Mouse (Mus musculus) kidney, embryonic 14.5 days (tissue): ENCODE data around the gene Tmem198. TPM values are rescaled to one million over a fixed set of nuclear protein-coding genes. Genes with fewer than 3 reads are reported as not detected.
A peak's percentile ranks its signal among the peaks of the same experiment; 100 is the strongest.

Source experiments
- ATAC-seq: fragments of 200-750 bp; cut with Nextera tagmentation; 2 replicates; pipeline ENCODE4 v1.8.0; 2017; ENCODE audit warnings: moderate number of reproducible peaks, mild to moderate bottlenecking, moderate TSS enrichment, moderate library complexity; ENCODE audit not compliant: low FRiP score, low TSS enrichment
- H3K27ac ChIP-seq: fragments of 300-500 bp; sonication (generic); 2 replicates; pipeline ENCODE4 v1.5.1; 2014; ENCODE audit warnings: low read depth, mild to moderate bottlenecking, low read length, moderate library complexity, mixed read lengths
- H3K27me3 ChIP-seq: fragments of 300-500 bp; sonication (generic); 2 replicates; pipeline ENCODE4 v1.6.1; 2014; ENCODE audit warnings: mild to moderate bottlenecking, low read length; ENCODE audit not compliant: control insufficient read depth, insufficient read depth
- H3K36me3 ChIP-seq: fragments of 300-500 bp; sonication (generic); 2 replicates; pipeline ENCODE4 v1.6.1; 2014; ENCODE audit warnings: low read length, mixed read lengths; ENCODE audit not compliant: control insufficient read depth, insufficient read depth
- H3K4me1 ChIP-seq: fragments of 300-500 bp; sonication (generic); 2 replicates; pipeline ENCODE4 v1.6.1; 2014; ENCODE audit warnings: low read length, mixed read lengths; ENCODE audit not compliant: control insufficient read depth, insufficient read depth
- H3K4me2 ChIP-seq: fragments of 300-500 bp; sonication (generic); replicated peaks from 2 replicates; pipeline ENCODE4 v1.6.1; 2014; ENCODE audit warnings: low read depth, mild to moderate bottlenecking, low read length
- H3K4me3 ChIP-seq: fragments of 300-500 bp; sonication (generic); 2 replicates; pipeline ENCODE4 v1.5.1; 2014; ENCODE audit warnings: mild to moderate bottlenecking, low read length
- H3K9ac ChIP-seq: fragments of 300-500 bp; sonication (generic); 2 replicates; pipeline ENCODE4 v1.6.1; 2014; ENCODE audit warnings: low read depth, mild to moderate bottlenecking, low read length, moderate library complexity
- H3K9me3 ChIP-seq: fragments of 300-500 bp; sonication (generic); 2 replicates; pipeline ENCODE4 v1.6.1; 2016; ENCODE audit warnings: low read length; ENCODE audit not compliant: control insufficient read depth
- WGBS: fragments of 180-500 bp; shearing (Covaris S2); extraction: QIAGEN DNeasy Blood & Tissue Kit; methylation state at CpG from one replicate; pipeline ENCODE4 v1.1.7; 2014; 5-methylcytosine and 5-hydroxymethylcytosine counted together
- polyA plus RNA-seq: library from polyadenylated mRNA; unstranded; fragments of >200 nt; fragmentation: Nextera tagmentation; extraction: Ambion mirVana; gene quantifications from 2 replicates; pipeline ENCODE4 v1.2.1, GENCODE M21; 2014

Gene Tmem198
- polyA plus RNA-seq, 1 experiment from 2014 or later = 0.62 TPM

GRCm38 (mm10) chr1:75458789-75459684 lies 20.3 kb upstream of the Tmem198 start:
- no peaks in the 10 kb centered on the region for H3K36me3 ChIP-seq
- H3K4me1 ChIP-seq = peaks cover 57% of the 10 kb centered on the region
- ATAC-seq = no peak; the same call in 1 of the 2 replicates
- WGBS = 8% methylated on average over 23 of the region's 23 CpGs
- peak overlapping the region; percentile 35 for H3K4me3 ChIP-seq
- H3K9ac ChIP-seq = peak overlapping the region; percentile 60; the same call in 1 of the 2 replicates
- peak overlapping the region; percentile 63 for H3K4me2 ChIP-seq
- no peaks in the 10 kb centered on the region for H3K27me3 ChIP-seq
- H3K9me3 ChIP-seq = no peaks in the 10 kb centered on the region
- peak overlapping the region; percentile 96 for H3K27ac ChIP-seq

GRCm38 (mm10) chr1:75460297-75460696 lies 19.0 kb upstream of the Tmem198 start:
- peaks cover 49% of the 10 kb centered on the region for H3K4me1 ChIP-seq

GRCm38 (mm10) chr1:75462636-75463035 lies 16.7 kb upstream of the Tmem198 start:
- Histone ChIP-seq H3K27ac (no peak overlapping the region), H3K27me3 (peaks cover 9% of the 10 kb centered on the region; the same call in 1 of the 2 replicates)
- 19% methylated on average over 1 of the region's 1 CpGs for WGBS

More at GRCm38 (mm10) chr1:75460297-75460696, 19.0 kb upstream of the Tmem198 start:
- Histone ChIP-seq H3K9me3 (no peaks in the 10 kb centered on the region), H3K4me2 (no peak overlapping the region), H3K36me3 (no peaks in the 10 kb centered on the region), H3K9ac (no peak overlapping the region), H3K27ac (no peak overlapping the region), H3K27me3 (0 out of 2 replicates have a peak, but pooled peaks cover 2% of the 10 kb centered on the region), H3K4me3 (no peak overlapping the region)
- no peak for ATAC-seq
- 80% methylated on average over 7 of the region's 7 CpGs for WGBS

GRCm38 (mm10) chr1:75463652-75464204 lies 15.6 kb upstream of the Tmem198 start:
- WGBS = 69% methylated on average over 5 of the region's 5 CpGs
- Histone ChIP-seq H3K36me3 (no peaks in the 10 kb centered on the region), H3K9ac (no peak overlapping the region), H3K9me3 (no peaks in the 10 kb centered on the region), H3K4me2 (no peak overlapping the region), H3K27ac (no peak overlapping the region), H3K4me1 (peaks cover 19% of the 10 kb centered on the region), H3K4me3 (no peak overlapping the region), H3K27me3 (peaks cover 9% of the 10 kb centered on the region; the same call in 1 of the 2 replicates)
- ATAC-seq = no peak

More at GRCm38 (mm10) chr1:75462636-75463035, 16.7 kb upstream of the Tmem198 start:
- Histone ChIP-seq H3K36me3 (no peaks in the 10 kb centered on the region), H3K9ac (no peak overlapping the region), H3K4me3 (no peak overlapping the region), H3K9me3 (no peaks in the 10 kb centered on the region), H3K4me2 (no peak overlapping the region), H3K4me1 (peaks cover 30% of the 10 kb centered on the region)
- ATAC-seq = no peak

GRCm38 (mm10) chr1:75467215-75467927 lies 12.0 kb upstream of the Tmem198 start:
- H3K4me1 ChIP-seq = peaks cover 12% of the 10 kb centered on the region
- no peak overlapping the region for H3K4me3 ChIP-seq
- no peak overlapping the region for H3K4me2 ChIP-seq
- ATAC-seq = peak; percentile 81
- no peaks in the 10 kb centered on the region for H3K36me3 ChIP-seq
- no peak overlapping the region for H3K27ac ChIP-seq
- peaks cover 12% of the 10 kb centered on the region for H3K27me3 ChIP-seq
- 8% methylated on average over 14 of the region's 14 CpGs for WGBS
- no peaks in the 10 kb centered on the region for H3K9me3 ChIP-seq
- H3K9ac ChIP-seq = no peak overlapping the region

- H3K4me3 ChIP-seq = no peak overlapping the region
- H3K9ac ChIP-seq = no peak overlapping the region
- peaks cover 16% of the 10 kb centered on the region; the same call in 1 of the 2 replicates for H3K36me3 ChIP-seq
- H3K4me1 ChIP-seq = no peaks in the 10 kb centered on the region
- H3K4me2 ChIP-seq = no peak overlapping the region
- no peaks in the 10 kb centered on the region for H3K9me3 ChIP-seq
- H3K27ac ChIP-seq = no peak overlapping the region
- no peak for ATAC-seq
- WGBS = 85% methylated on average over 17 of the region's 17 CpGs
- H3K27me3 ChIP-seq = peaks cover 12% of the 10 kb centered on the region
These were observed 10.0 kb upstream of the Tmem198 start for GRCm38 (mm10) chr1:75469287-75469825.

GRCm38 (mm10) chr1:75476441-75476840 lies 2.9 kb upstream of the Tmem198 start:
- Histone ChIP-seq H3K9me3 (no peaks in the 10 kb centered on the region), H3K9ac (no peak overlapping the region), H3K27me3 (peaks cover 17% of the 10 kb centered on the region), H3K27ac (no peak overlapping the region), H3K36me3 (peaks cover 41% of the 10 kb centered on the region), H3K4me1 (peaks cover 14% of the 10 kb centered on the region), H3K4me3 (no peak overlapping the region), H3K4me2 (no peak overlapping the region)
- ATAC-seq = no peak
- WGBS = 90% methylated on average over 11 of the region's 11 CpGs

- Histone ChIP-seq H3K36me3 (peaks cover 41% of the 10 kb centered on the region), H3K27ac (no peak overlapping the region), H3K9ac (no peak overlapping the region; the same call in 1 of the 2 replicates), H3K4me3 (peak overlapping the region; percentile 80; the same call in 1 of the 2 replicates), H3K9me3 (no peaks in the 10 kb centered on the region), H3K27me3 (peaks cover 22% of the 10 kb centered on the region), H3K4me1 (peaks cover 14% of the 10 kb centered on the region), H3K4me2 (peak overlapping the region; percentile 84)
- 0 out of 2 replicates have a peak, but pooled peaks have one; percentile 1 for ATAC-seq
- 11% methylated on average over 35 of the region's 35 CpGs for WGBS
These were observed 1.9 kb upstream of the Tmem198 start for GRCm38 (mm10) chr1:75477264-75477965.
